Mouse (Mus musculus): ENCODE measurements at regions not wholly inside any gene's neighbourhood (a gene's known extent, or its start where the extent isn't known, plus 50 kb on each side); places are given as distances from the start of the nearest gene placed in this dataset.

DNA sequence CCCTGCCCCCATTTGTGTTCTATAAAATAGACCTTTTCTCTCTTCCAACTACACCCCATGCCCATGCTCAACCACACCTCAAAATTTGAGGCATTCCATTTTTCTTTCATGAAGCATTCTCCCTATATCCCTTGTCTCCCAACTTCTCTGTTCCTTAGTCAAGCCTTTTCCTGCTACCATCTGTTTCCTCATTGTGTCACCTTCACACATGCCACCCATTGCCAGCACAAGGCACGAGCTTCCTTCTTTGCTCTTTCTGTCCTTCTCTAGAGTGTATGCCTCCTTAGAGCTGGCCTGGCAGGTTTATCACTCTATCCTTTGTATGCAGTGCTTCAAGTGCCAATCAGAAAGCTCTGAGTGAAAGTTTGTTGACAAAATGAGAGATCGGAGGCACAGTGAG lies 229.7 kb downstream of the Cbln1 start:
- TF ChIP-seq POLR2A (IDR thresholded peaks at IDR 0.05; ENCODE audit: low read depth, low read length) (no peak), ZNF384 (IDR thresholded peaks at IDR 0.05; ENCODE audit: low read depth, low read length) (no peak), CTCF (conservative IDR thresholded peaks at IDR 0.05 in 1 of 2, IDR thresholded peaks at IDR 0.05 in 1 of 2; ENCODE audit: low read depth in 2 of 2, low read length in 2 of 2) (no peak), IRF4 (IDR thresholded peaks at IDR 0.05; ENCODE audit: low read depth, low read length) (no peak), ZC3H11A (IDR thresholded peaks at IDR 0.05; ENCODE audit: low read depth, low read length) (no peak), ZMIZ1 (IDR thresholded peaks at IDR 0.05; ENCODE audit: low read depth, low read length) (no peak), UBTF (IDR thresholded peaks at IDR 0.05; ENCODE audit: low read depth, low read length) (no peak), SIN3A (IDR thresholded peaks at IDR 0.05; ENCODE audit: low read length) (no peak), EP300 (IDR thresholded peaks at IDR 0.05; ENCODE audit: low read length) (no peak), MXI1 (IDR thresholded peaks at IDR 0.05; ENCODE audit: low read depth, low read length) (no peak), CHD1 (IDR thresholded peaks at IDR 0.05; ENCODE audit: low read depth, low read length) (no peak), BHLHE40 (IDR thresholded peaks at IDR 0.05; ENCODE audit: low read depth, low read length) (no peak), E2F4 (IDR thresholded peaks at IDR 0.05; ENCODE audit: insufficient replicate concordance, low read depth, low read length) (no peak), ELF1 (IDR thresholded peaks at IDR 0.05; ENCODE audit: low read depth, low read length) (no peak)
